In genomic region chr2:155011086-155011656, GRCm38 (mm10) we compare ENCODE assay signal across 14 mouse cellular contexts. TPM values are rescaled to one million over a fixed set of nuclear protein-coding genes. Genes with fewer than 3 reads are reported as not detected.
DNase-seq lines count a peak whose midpoint lies in the region; ATAC-seq and TF ChIP-seq lines count a peak whose summit lies in the region.
"Had no signal": no experiment of that assay in that cellular context is flagged by ENCODE, and none has a peak within 500 bp of the region (broad histone marks: within the 10 kb centered on the region; RNA-seq: fewer than 3 reads in every experiment).

No protein-coding gene starts in this region.

- TF ChIP-seq CTCF in embryonic fibroblast, embryonic 13.5 days (IDR thresholded peaks at IDR 0.05; ENCODE audit: borderline replicate concordance, insufficient read depth, low read length), result no peak
- TF ChIP-seq CTCF in thymus, adult 2 months (IDR thresholded peaks at IDR 0.05; ENCODE audit: borderline replicate concordance, control insufficient read depth, extremely low read depth, insufficient read depth, low read length, poor library complexity), result no peak

- 3% methylated on average over 3 of the region's 3 CpGs for WGBS in thymus, adult 2 months
- WGBS in forebrain, embryonic 16.5 days, result 64% methylated on average over 3 of the region's 3 CpGs

- H3K9ac ChIP-seq in forebrain, embryonic 16.5 days (replicated peaks; ENCODE audit: low read depth, low read length), result no peak overlapping the region

- peak overlapping the region; percentile 19; the same call in 1 of the 2 replicates for H3K27ac ChIP-seq in embryonic fibroblast, embryonic 13.5 days (ENCODE audit: insufficient read depth, low read length)
- no peak overlapping the region for H3K27ac ChIP-seq in thymus, adult 2 months (ENCODE audit: control insufficient read depth, insufficient read depth, low read length)
- H3K27ac ChIP-seq in forebrain, embryonic 16.5 days (ENCODE audit: low read length), result no peak overlapping the region

- H3K4me3 ChIP-seq in embryonic fibroblast, embryonic 13.5 days (ENCODE audit: insufficient read depth, low read length), result no peak overlapping the region
- H3K4me3 ChIP-seq in thymus, adult 2 months (ENCODE audit: control insufficient read depth, insufficient read depth, low read length), result no peak overlapping the region
- no peak overlapping the region for H3K4me3 ChIP-seq in forebrain, embryonic 16.5 days (replicated peaks; ENCODE audit: low read length)

- peaks cover 5% of the 10 kb centered on the region for H3K4me1 ChIP-seq in embryonic fibroblast, embryonic 13.5 days (ENCODE audit: control insufficient read depth, insufficient read depth, low read length)
- H3K4me1 ChIP-seq in thymus, adult 2 months (replicated peaks; ENCODE audit: control insufficient read depth, insufficient read depth, low read length), result peaks cover 5% of the 10 kb centered on the region
- H3K4me1 ChIP-seq in forebrain, embryonic 16.5 days (replicated peaks; ENCODE audit: control insufficient read depth, insufficient read depth, low read length), result no peaks in the 10 kb centered on the region

- H3K27me3 ChIP-seq in thymus, adult 2 months (ENCODE audit: control insufficient read depth, insufficient read depth, low read length), result no peaks in the 10 kb centered on the region; the same call in 1 of the 2 replicates
- no peaks in the 10 kb centered on the region for H3K27me3 ChIP-seq in forebrain, embryonic 16.5 days (replicated peaks; ENCODE audit: control insufficient read depth, insufficient read depth, low read length)

- no peak for TF ChIP-seq POLR2A in embryonic fibroblast, embryonic 13.5 days (IDR thresholded peaks at IDR 0.05; ENCODE audit: low read depth, low read length)
- no peak for TF ChIP-seq POLR2A in thymus, adult 2 months (IDR thresholded peaks at IDR 0.05; ENCODE audit: control insufficient read depth, extremely low read depth, insufficient read depth, low read length, poor library complexity)

- no peaks in the 10 kb centered on the region for H3K36me3 ChIP-seq in thymus, adult 2 months (ENCODE audit: control insufficient read depth, insufficient read depth, low read length)
- H3K36me3 ChIP-seq in forebrain, embryonic 16.5 days (ENCODE audit: control insufficient read depth, insufficient read depth), result no peaks in the 10 kb centered on the region

- no peak for ATAC-seq in forebrain, embryonic 16.5 days

- no peaks in the 10 kb centered on the region for H3K9me3 ChIP-seq in forebrain, embryonic 16.5 days (ENCODE audit: control insufficient read depth, low read length)

- H3K4me2 ChIP-seq in forebrain, embryonic 16.5 days (ENCODE audit: low read length), result no peak overlapping the region

- DNase-seq in 416B (ENCODE audit: low read depth) (peak; percentile 91), ES-CJ7 (ENCODE audit: low read depth, low spot score) (peak; percentile 18)
- DNase-seq in thymus, adult 2 months, result peak; percentile 48
- no peak for DNase-seq in kidney, postnatal 36 days
- DNase-seq in kidney, postnatal 25 days, result no peak
- DNase-seq: adrenal gland, postnatal 36 days; cerebellum, adult 11-12 months; heart, adult 18-20 months; heart, postnatal 10 days; liver; lung, postnatal 10 days; right cerebral cortex, postnatal 14 days had no signal

RNA-seq across cellular contexts. Expression of gene Gm14226, which starts 6.9 kb away (rescaled TPM):
- polyA plus RNA-seq in embryonic fibroblast, embryonic 13.5 days (2011; ENCODE audit: insufficient read length, low read depth, missing spikeins), result 0.21 TPM in 1 of 2 replicates, not detected in the other
- polyA plus RNA-seq in thymus, adult 2 months (2012; rRNA removed), result 0.06 and 0.16 TPM in 2 replicates
- polyA plus RNA-seq in forebrain, embryonic 16.5 days (2015; fragmentation: Nextera tagmentation; extraction: Ambion mirVana), result 0.07 and 0.10 TPM in 2 replicates

Comparison
In these comparisons a context has a peak if more than half of its experiments do, and no peak if none do; other contexts are left out.
1. DNase-seq: peak in 416B (single experiment), ES-CJ7 (single experiment) and thymus, adult 2 months (single experiment); none in kidney, postnatal 36 days (0 of 2) and kidney, postnatal 25 days (0 of 2).